Mouse (Mus musculus) left cerebral cortex, postnatal 25 days (tissue): ENCODE results near the gene Il22. TPM values are rescaled to one million over a fixed set of nuclear protein-coding genes. Genes with fewer than 3 reads are reported as not detected.
"Not testable (repeated sequence)": the region's sequence is repeated elsewhere in the genome, so short reads cannot be mapped to it uniquely, and the experiment has no call there.

ENCODE experiments used
- DNase-seq, 2 experiments: peaks; one replicate each; pipeline ENCODE4 v3.0.0; 2022; ENCODE audit warnings: low spot score in 2 of 2, mixed read lengths in 1 of 2
- intact Hi-C: fragments of 180-260 bp; cut with DNase I; formaldehyde crosslinking; loops from one replicate; pipeline ENCODE4 v1.15.1; 2025
- total RNA-seq, 2 experiments: library from RNA; stranded (reverse); gene quantifications; 2 replicates each; pipeline ENCODE4 v1.2.3; 2021

The Il22 gene
- not detected for total RNA-seq

GRCm38 (mm10) chr10:118204642-118205041, at the start of gene Il22:
TSS of gene Il22 (plus strand) at chr10:118204942.
- no peak for DNase-seq
- intact Hi-C loops: no loop called here

DNA sequence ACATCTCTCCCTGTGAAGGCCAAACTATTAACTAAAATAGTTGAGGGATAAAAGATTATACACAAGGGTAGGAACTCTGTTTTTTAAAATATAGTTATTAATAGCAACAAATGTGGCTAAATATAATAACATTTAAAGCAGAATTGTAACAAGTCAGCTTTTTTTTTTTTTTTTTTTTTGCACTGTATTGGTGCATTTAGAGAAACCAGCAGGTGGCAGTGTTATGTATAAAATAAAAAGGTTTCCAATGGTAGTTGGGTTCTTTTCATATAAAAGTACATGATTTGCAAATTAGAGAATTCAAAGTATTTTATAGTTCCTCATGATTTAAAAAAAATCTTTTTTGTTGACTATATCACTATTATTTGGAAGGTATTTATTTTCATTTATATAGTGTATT, 48.8 kb upstream of the Il22 start:
- intact Hi-C loops: loop anchor here (1.0 to 5.0 kb wide), 3 partner anchors 214 to 921 kb away; no protein-coding TSS in a partner anchor
- DNase-seq: peak in 1 of 2 experiments; percentile 36

DNA sequence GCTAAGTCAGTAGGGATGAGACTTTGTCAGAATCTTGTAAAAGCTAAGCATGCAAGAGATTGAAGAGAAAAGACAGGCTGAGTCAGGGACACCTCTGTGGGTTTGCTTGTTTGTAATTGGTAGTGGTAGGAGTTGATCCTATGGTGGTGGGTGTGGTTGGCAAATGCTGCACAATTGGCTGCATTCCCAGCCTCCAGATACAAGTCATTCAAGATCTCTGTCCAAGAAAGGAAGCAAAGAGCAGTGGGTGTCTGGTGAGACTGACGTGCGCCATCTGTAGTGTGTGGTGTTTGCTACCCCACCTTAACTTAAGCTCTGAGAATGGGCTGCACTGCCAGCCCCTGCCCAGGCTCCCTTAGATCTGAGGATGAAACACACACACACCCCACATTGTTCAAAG, 43.6 kb upstream of the Il22 start:
- peak; percentile 72 to 98 for DNase-seq
- intact Hi-C loops: no loop called here

GRCm38 (mm10) chr10:118169212-118169611, 35.5 kb upstream of the Il22 start:
- no peak for DNase-seq
- intact Hi-C loops: no loop called here

DNA sequence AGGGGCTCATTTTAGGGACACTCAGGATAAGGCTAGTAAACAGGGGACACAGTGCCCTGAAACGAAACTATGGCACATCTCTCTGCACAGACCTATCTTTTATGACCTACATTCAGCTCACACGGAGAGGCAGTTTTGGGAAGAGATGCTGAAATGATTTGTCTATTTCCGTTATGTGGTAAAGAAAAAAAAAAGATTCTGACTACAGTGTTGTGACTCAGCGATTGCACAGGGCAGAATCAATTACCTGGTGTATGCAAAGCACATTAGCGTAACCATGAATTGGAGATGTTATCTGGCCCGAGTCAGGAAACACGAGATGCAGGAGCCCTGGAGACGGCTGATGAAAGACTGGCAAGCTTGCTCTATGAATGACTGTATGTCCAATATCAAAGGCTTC, 32.3 kb upstream of the Il22 start:
- intact Hi-C loops: no loop called here
- peak in 1 of 2 experiments; percentile 14 for DNase-seq

DNA sequence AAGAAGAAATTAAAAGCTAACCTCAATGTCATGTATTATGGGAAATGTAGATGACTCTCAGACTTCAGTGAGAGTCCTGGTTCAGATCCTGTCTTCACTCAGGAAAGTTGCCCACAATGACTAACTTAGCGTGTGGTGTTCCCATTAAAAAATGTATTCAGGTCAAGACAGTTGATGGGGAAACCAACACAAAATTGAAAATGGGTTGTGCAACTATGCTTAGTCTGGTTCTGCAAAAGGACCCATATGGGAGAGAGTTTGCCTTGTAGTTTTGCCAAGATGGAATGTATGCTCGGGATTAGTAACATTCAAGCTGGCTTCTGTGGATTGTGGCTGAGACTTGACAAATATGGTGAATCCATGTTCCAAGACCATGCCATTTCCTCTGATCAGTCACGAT, 31.9 kb upstream of the Il22 start:
- DNase-seq: peak in 1 of 2 experiments; percentile 29
- intact Hi-C loops: no loop called here

DNA sequence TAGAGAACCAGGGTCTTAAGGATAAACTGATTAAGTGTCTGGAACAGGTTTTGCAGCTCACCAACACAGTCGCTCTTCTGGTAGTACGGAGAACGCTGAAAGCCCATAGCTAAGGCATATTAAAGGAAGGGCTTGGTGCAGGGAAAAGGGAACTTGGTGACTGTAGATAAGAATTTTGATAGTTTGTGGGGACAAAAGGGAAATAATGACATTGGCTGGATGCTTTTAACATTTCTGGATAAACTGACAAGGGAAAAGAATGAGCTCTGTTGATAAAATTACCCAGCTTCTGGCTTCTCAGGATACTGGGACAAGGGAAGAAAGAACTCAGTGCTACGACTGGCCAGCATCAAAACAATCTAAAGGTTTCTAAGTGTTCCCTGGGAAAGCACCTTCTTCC, 29.2 kb upstream of the Il22 start:
- DNase-seq, intact Hi-C loops: not testable (repeated sequence)

DNA sequence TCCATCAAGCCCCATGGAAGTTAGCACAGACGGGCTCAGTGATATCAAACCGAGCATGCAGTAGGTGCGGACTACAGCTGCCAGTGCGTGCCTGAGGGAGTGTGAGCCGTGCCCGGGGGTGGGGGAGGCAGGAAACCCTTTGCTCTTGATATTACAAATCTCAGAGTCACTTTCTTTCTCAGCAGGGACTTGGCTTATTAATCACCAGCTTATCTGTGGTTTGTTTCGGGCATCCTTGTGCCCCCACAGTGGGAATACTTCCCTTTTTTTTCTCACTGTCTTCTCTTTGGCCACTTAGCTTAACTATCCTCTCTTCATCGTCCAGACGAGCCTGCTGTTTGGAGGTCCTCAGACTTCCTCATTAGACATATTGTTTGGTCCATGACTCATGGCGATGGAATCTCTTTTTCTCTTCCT, 26.0 kb upstream of the Il22 start:
- no peak for DNase-seq
- intact Hi-C loops: no loop called here

DNA sequence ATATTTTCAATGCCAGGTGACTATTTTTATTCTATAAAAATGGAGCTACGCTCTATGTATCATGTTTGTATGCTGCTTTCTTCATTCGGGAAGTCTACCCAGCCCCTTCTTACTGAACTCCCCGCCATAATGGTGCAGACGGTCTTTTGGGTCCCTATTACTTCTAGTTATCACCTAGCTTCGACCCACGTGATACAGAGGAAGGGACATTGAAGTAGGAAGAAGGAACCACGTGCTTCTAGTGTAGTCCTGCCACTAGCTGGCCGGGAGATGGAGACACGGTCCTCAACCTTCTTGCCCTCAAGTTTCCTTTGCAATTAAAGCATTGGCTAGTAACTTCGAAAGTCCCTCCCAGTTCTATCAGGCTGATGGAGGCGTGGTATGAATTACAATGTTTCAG, 25.5 kb upstream of the Il22 start:
- no peak for DNase-seq
- intact Hi-C loops: no loop called here

GRCm38 (mm10) chr10:118195150-118195549, 9.6 kb upstream of the Il22 start:
- DNase-seq, intact Hi-C loops: not testable (repeated sequence)

- DNase-seq, intact Hi-C loops: not testable (repeated sequence)
Observed at GRCm38 (mm10) chr10:118215719-118216393, 11.1 kb downstream of the Il22 start.

DNA sequence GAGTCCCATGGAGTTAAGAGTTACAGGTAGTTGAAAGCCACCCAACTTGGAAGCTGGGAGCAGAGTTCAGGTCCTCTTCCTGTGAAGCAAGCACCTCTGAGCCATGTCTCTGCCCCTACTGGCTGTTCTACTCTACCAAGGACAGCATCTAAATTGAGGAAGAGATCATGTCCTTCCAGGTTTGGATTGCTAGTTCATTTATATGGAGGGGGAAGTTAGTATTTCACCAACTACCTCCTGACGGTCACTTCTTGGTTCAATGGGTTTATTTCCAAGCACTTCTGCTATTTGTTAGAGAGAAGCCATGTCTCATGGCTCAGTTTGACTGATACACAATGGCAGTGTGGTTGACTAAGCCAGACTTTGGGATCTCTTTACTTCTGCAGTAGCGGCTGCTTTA, 22.9 kb downstream of the Il22 start:
- intact Hi-C loops, DNase-seq: not testable (repeated sequence)

DNA sequence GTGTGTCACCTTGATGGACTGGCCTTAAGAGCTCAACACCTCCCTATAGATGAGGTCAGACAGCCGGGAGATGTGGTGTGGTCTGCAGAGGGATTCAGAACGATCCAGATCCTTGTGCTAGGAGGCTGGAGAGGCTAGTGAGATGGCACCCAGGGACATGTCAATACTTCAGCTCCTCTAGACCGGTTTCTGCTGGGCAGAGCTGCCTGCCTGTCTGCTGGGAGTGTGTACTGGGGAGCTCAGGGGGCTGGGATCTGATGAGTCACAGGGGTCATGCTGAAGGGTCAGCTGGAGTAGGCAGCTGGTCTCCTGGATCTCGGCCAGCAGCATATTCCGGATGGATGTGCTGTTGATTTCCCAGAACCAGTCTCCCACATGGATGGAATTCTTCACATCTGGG, 27.9 kb downstream of the Il22 start:
- intact Hi-C loops, DNase-seq: not testable (repeated sequence)

DNA sequence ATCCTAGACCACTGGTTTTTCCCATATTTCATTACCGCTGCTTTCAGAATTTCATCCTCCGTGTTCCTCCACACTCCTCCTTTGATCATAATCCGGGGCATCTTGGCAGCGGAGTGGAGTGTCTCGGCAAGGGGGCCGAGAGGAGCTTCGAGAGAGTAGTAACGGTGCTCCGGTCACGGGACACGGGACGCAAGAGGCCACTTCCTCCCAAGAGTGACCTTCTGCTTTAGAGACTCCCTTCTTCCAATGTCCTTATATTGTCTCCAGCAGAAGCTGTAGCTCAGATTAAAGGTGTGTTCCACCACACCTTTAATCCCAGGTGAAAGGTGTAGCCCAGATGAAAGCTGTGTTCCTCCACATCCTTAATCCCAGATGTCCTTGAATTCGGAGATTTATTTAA, 35.9 kb downstream of the Il22 start, which contains the start of gene Gm32717:
Gene Gm32717 (minus strand): TSS at position 101 of the 400 bp plus-strand sequence.
- intact Hi-C loops, DNase-seq: not testable (repeated sequence)

GRCm38 (mm10) chr10:118249006-118249595, 44.4 kb downstream of the Il22 start:
- intact Hi-C loops: not testable (repeated sequence)
- peak; percentile 8 to 43 for DNase-seq

DNA sequence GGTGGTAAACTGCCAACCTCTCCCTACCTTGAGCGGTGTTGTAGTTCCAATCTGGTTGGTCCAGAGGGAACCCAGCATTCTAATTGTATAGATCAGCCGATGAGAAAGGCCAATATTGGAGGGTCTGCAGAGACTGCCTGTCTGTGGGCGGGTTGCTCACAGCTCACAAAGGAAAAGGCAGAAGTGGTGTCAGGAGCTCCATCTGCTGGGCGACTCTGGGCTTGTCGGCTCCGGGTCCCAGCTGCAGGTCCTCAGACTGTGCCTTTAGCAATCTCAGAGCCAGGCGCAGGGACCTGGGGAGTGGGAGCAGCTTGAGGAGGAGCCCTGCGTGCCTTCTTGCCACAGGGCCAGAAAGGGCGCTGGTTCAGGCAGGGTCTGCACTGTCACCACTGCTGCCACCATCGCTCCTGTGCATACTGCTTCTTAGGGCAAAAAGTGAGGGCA, 46.1 kb downstream of the Il22 start:
- DNase-seq: peak; percentile 7 to 36
- intact Hi-C loops: no loop called here

DNA sequence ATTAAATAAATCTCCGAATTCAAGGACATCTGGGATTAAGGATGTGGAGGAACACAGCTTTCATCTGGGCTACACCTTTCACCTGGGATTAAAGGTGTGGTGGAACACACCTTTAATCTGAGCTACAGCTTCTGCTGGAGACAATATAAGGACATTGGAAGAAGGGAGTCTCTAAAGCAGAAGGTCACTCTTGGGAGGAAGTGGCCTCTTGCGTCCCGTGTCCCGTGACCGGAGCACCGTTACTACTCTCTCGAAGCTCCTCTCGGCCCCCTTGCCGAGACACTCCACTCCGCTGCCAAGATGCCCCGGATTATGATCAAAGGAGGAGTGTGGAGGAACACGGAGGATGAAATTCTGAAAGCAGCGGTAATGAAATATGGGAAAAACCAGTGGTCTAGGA, 53.6 kb downstream of the Il22 start, which contains the start of gene Gm32802:
Gene Gm32802 (plus strand): TSS at position 301 of the 400 bp plus-strand sequence.
- DNase-seq, intact Hi-C loops: not testable (repeated sequence)
